Mouse (Mus musculus) left cerebral cortex, adult 11 months (tissue): ENCODE results near the gene Atg101.
"Not testable (repeated sequence)": the region's sequence is repeated elsewhere in the genome, so short reads cannot be mapped to it uniquely, and the experiment has no call there.

Source experiments
- DNase-seq: peaks from one replicate; pipeline ENCODE4 v3.0.0; 2022; ENCODE audit warnings: low spot score

Atg101 gene

DNA sequence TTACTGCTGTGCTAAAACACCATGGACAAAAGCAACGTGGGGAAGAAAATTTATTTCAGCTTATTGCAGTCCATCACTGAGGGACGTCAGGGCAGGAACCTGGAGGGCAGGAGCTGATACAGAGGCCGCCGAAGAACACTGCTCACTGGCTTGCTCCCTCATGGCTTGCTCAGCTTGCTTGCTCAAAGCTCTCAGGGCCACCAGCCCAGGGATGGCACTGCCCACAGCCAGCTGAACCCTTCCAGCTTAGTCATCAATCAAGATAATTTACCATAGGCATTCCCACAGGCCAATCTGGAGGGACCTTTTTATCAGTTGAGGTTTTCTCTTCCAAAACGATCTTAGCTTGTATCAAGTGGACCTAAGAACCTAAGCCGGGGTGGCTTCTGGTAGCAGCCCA, 27.9 kb downstream of the Atg101 start:
- no peak for DNase-seq

- DNase-seq, result no peak
Observed at GRCm38 (mm10) chr15:101315378-101315777, 31.3 kb downstream of the Atg101 start.

- DNase-seq, result peak; percentile 88
Observed at GRCm38 (mm10) chr15:101315832-101316231, 31.8 kb downstream of the Atg101 start.

- no peak for DNase-seq
Observed at GRCm38 (mm10) chr15:101316279-101316912, 32.3 kb downstream of the Atg101 start.

DNA sequence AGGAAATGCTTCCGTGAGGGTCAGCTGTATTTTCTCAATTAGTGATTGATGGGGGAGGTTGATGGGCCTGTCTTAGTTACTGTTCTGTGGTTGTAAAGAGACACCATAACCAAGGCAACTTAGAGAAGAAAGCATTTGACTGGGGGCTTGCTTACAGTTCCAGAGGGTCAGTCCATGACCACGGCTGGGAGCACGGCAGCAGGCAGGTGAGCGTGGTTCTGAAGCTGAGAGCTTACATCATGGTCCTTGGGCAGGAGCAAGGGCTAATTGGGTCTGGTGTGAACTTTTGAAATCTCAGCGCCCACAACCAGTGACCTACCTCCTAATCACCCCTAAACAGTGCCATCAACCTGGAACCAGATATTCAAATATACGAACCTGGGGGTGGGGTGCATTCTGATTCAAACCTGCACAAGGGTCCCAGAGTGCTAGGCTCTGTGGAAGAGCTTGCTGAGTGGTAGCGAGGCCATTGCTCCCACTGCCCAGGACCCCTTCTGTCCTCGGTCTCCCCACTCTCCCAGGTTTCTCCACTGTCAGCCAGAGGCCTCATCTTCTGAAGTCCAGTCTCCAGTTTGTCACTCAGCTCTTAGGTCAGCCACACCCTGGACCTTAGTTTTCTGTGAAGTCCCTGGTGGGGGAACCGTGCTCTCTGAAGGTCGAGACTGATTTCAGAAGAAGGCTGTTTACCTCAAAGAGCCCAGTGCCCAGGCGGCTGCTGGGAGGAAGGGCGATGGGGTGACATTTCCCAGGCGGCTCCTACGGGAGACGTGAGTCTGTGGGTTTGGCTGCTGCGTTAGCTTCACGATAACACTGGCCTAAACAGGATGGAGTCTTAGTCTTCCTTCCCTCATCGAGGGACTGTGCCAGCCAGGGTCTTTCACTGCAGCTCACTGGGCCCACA, 33.1 kb downstream of the Atg101 start:
- no peak for DNase-seq

DNA sequence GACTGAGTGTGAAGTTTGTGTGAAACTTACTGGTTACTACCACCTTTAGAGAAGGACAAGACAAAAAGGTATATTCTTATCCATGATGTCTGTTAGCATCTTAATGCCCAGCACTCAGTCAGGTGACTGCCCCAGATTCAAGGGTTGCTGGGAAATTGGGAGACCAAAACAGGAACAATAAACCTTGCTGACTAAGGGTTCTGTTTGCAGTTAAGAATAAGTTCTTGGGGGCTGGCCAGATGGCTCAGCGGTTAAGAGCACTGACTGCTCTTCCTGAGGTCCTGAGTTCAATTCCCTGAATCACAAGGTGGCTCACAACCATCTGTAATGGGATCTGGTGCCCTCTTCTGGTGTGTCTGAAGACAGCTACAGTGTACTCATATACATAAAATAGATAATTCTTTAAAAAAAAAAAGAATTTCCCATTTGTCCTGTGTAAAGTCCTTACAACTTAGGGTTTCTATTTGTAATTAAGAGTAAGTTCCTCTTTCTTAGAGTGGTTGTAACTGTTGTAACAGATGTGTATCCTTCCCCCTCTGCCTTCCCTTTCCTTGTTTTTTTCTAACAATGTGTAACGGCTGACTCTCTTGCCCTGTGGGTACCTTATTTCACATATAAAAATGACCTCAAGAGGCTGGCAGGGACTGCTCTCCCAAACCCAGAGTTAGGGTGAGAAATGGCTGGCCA, 33.9 kb downstream of the Atg101 start:
- DNase-seq, result no peak

DNA sequence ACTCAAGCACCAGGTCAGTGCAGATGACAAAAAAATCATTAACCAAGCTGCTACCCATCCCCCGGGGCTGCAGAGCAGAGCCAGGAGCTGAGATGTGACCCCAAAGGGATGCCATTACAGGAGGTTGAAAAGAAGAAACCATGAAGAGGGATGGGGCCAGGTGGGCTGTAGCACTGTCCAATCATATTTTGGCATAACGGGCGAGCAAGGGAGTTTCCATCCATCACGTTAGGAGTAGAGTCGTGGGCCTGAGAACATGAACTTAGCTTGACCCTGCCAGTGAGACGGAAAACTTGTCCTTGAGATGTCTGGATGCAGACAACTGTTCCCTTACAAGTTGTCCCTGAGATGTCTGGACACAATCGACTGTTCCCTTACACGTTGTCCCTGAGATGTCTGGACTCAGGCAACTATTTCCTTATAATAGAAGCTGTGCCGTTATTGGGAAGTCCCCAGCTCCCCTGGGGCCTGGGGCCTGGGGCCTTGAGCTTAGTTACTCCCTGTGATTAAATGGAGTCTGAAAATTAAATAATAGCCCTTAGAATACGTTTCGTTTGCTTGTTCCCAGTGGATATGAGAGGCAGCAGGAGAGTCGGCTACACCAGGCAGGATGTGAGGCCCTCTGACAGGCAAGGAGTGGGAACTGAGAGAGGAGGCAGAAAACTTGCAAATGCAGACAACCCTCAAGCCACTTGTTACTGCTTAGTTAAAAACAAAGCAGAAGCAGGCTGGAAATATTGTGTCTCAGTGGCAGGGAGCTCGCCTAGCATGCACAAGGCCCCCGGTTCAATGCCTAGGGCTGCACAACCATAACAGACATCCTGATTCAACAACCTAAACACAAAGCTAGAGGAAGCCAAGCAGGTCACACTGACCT, 35.1 kb downstream of the Atg101 start:
- no peak for DNase-seq

DNA sequence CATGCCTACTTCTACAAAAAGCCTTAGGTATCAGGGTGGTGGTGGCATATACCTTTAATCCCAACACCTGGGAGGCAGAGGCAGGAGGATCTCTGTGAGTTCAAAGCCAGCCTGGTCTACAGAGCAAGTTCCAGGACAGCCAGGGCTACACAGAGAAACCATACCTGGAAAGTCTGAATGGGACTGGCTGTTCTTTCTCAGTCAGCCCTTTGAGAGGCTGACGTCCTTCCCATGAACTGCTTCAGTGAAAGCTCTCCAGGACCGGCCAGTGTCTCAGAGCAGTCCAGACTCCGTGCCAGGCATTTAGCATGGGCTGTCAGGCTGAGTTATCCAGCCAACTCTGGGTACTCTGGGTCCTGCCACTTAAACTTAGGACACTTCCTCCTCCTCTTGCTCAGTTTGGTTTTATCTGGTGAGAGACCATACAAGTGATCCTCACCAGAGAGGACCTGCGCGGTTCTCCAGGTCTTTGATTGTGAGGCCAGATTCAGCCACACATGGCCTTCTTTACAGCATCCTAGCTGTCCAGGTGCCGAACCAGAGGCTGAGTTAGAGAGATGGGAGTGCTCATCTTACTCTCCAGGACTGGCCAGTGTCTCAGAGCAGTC, 36.0 kb downstream of the Atg101 start:
- no peak for DNase-seq

DNA sequence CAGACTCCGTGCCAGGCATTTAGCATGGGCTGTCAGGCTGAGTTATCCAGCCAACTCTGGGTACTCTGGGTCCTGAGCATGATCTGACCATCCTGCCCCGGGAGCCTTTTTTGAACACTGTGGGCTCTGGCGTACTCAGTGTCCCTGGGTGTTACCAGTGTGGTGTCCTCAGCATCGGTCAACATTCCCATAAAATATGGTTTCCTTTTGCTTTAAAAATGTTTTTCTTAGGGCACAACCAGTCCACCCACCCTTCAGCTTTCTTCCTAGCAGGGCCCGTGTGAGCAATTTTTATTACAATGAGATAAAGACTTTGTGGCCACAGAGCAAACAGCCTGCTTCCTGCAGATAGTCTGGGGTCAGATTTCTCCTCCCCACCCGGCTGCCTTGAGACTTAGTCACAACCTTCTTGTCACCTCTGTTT, 36.6 kb downstream of the Atg101 start:
- DNase-seq, result no peak

DNA sequence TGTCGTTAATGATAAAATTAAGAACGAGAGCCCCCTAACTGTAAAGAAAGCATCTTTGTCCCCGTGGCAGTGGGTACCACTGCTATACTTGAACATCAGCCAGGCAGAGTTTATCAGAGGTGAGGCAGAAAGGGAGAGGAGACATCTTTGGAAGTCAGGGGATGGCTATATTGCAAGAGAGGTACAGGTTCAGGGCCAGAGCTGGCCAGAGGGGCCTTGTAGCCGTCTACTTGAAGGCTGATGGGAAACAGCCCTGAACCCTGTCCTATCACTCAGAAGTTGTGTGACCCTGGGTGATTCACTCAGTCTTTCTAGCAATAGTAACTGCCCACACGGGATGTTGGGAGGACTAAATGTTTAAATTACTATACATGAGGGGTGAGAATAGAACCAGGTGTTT, 37.1 kb downstream of the Atg101 start:
- DNase-seq, result no peak

- no peak for DNase-seq
Observed at GRCm38 (mm10) chr15:101322106-101322505, 38.0 kb downstream of the Atg101 start.

GRCm38 (mm10) chr15:101322640-101323039, 38.6 kb downstream of the Atg101 start:
- no peak for DNase-seq

- no peak for DNase-seq
Observed at GRCm38 (mm10) chr15:101323511-101323910, 39.4 kb downstream of the Atg101 start.

GRCm38 (mm10) chr15:101324409-101324808, 40.3 kb downstream of the Atg101 start:
- DNase-seq, result not testable (repeated sequence)

GRCm38 (mm10) chr15:101325991-101326534, 42.0 kb downstream of the Atg101 start:
- no peak for DNase-seq

DNA sequence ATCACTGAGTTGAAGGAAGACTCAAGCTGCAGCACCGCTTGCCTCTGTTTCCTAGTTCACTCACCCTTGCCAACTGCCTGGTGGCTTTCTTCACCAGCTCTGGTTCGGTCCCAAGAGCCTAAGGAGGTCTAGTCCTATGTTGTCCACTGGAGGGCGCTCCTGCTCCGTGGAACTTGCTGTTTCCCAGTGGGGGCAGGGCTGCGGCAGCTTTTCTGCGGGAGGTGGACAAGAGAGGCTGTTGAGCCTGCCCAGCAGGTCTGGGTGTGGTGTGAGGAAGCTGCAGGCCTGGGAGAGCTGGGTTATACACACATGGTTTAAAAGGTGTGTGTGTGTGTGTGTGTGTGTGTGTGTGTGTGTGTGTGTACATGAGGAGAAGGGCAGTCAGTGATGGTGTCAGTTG, 43.2 kb downstream of the Atg101 start:
- no peak for DNase-seq

GRCm38 (mm10) chr15:101328876-101329563, 44.9 kb downstream of the Atg101 start:
- no peak for DNase-seq

DNA sequence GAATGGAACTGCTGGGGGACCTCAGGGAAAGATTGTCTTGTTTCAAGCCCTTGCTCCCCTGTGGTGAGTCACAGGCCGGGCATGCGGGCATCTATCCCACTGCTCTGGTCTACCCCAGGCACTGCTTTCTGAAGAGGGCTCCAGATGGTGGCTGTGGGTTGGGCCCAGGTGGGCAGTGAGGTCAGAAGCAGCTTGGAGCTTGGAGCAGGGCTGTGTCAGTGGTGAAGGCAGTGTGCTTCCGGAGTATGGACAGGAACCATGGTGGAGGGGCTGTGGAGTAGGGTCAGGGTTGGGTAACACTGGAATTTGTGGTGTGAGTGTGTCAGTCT, 45.5 kb downstream of the Atg101 start:
- no peak for DNase-seq

DNA sequence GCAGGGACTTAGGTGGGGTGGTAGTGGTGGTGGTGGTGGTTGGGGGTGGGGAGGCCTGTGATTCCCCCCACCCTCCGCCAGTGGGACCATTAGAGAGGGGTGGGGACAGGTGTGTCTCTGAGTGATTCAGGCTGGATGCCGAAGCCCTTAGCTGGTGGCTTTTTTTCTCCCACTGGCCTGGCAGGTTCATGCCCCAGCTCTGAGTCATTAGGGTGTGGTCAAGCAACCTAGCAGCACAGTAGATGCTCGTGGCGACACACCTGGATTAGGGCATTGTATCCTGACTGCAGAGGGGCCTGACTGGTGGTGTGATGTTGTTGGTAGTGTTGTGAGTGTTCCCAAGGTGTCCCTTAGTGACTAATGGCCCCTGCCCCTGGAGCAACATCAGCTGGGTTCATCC, 47.0 kb downstream of the Atg101 start:
- no peak for DNase-seq

DNA sequence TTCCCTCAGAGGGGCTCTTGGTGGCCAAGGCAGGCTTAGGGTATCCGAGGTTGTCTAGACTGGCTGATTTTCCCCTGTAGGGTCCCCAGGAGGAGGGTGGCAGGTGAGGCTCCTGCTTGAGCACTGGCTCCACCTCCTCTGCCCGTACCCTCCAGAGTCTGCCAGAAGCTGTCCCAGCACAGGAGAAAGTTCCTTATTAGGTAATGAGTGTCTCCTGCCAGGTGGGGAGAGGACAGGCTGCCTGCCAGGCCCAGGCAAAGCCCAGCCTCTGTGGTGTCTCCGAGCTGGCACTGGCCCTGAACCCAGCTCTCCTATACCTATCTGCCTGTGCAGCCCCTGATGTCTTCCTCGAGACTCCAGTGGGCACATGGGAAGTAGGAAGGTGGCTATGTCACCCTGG, 48.3 kb downstream of the Atg101 start:
- no peak for DNase-seq

GRCm38 (mm10) chr15:101333165-101333564, 49.1 kb downstream of the Atg101 start:
- DNase-seq, result no peak
